Mouse (Mus musculus) urinary bladder, adult 18-20 months (tissue): ENCODE results near the gene Abhd10.
A peak's percentile ranks its signal among the peaks of the same experiment; 100 is the strongest.

Experiments
- DNase-seq, 2 experiments: peaks; one replicate each; pipeline ENCODE4 v3.0.0; 2022; ENCODE audit warnings: low spot score in 2 of 2, mixed read lengths in 2 of 2

Gene Abhd10

DNA sequence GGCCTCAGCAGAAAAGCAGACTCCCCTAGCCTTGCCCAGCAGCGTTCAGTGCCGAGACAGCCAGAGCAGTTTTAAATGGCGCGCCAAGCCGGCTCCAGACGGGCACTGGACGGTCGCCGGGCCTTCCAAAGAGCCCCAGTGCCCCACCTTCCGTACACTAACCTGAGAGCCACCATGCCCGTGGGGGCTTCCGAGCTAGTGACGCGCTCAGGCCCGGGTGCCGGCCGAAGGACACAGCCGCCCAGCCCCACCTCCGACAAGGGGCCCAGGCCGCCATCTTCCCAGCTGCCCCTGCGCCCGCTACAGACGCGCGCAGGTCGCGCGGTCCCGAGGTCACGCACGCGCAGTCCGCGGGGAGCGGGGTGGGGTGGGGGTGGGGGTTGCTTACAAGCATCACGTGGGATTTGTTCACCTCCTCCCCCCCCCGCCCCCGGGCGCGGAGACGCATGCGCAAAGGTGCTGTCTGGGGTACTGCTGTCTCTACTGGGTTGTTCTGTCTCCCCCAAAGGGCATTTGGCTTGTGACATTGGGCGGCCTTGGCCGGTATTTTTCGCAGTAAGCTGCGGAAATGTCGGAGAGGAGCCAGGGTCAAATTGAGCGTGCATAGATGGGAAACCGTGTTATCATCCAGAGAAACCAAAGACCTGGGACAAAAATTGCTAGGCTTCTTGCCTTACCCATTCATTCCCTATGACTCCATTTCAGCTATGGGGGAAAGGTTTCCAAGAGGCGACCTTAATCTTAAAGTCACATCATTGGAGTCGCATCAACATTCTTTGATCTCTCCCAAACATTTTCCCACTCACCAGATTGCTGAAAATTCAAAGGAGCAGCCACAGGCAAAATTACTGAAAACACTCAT lies at the start of gene Abhd10:
Gene Abhd10, minus strand, starts transcription at position 341 of the 862 bp plus-strand sequence.
- DNase-seq = peak; percentile 90 to 96

DNA sequence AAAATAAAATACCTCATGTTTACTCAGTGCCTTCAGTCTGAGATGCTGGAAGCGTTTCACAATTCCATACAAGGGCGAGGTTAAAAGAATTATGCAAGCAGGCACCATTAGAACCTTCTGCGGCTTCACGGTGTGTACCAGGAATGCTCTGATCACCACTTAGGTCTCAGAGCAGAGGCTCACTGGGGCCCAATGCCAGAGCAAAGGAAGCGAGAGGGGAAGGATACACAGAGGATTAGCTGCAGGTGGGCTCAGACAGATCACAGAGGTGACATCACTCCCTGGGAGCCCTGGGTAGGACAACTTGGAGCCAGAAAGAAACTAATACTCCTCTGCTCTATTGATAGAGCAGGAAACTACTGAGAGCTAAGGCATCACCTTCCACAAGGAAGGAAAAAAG lies 48.5 kb upstream of the Abhd10 start:
- no peak for DNase-seq

DNA sequence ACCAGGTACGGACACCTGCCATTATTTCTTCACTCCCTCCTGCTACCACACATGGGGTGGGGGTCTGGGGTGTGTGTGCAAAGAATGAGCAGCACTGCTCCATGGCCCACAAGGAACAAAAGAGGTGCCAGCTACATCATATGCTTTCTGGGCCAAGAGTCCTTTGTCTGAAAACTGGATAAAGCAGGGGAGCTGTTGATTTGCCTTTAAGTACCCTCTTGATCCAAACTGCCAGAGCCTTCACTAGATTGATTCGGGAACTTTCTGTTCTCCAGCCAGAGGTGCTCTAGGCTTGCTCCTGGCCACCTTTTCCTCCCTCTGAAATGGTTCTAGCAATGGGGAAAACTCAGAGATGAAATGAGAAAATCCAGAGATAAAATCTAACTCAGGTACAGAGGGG lies 46.6 kb upstream of the Abhd10 start:
- no peak for DNase-seq

DNA sequence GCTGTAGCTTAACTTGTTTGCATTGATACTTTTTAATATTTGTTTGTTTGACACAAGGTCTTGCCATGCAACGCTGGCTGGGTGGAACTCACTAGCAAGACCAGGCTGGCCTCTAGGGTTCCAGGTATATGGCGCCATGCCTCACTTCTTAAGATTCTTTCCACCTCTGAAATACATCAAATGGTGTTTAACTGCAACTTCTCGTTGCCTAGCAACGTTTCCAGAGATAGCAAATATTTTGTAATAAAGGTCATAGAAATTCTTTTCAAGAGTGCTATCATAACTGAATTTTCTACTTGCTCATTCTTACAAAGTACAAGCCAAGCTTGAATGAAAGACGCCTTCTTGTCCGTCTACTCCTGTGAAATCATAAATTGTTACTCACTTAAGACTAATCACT lies 44.9 kb upstream of the Abhd10 start:
- no peak for DNase-seq

DNA sequence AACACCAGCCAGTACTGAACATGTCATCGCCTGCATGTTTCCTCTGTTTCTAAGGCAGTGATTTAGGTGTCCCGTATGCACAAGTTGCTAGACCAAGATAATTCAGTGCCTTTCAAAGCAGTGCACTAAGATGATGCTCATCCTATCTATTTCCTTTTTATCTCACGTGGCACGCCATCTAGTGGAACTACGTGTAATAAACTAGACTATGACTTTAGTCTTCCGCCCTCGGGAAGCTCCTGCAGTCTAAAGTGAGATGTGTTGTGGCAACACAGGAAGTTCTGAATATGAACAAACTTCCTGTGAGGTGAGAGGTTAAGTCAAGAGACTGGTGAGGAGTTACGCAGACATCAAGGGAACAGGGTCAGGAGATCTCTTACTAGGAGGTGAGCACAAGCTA lies 43.9 kb upstream of the Abhd10 start:
- no peak for DNase-seq

DNA sequence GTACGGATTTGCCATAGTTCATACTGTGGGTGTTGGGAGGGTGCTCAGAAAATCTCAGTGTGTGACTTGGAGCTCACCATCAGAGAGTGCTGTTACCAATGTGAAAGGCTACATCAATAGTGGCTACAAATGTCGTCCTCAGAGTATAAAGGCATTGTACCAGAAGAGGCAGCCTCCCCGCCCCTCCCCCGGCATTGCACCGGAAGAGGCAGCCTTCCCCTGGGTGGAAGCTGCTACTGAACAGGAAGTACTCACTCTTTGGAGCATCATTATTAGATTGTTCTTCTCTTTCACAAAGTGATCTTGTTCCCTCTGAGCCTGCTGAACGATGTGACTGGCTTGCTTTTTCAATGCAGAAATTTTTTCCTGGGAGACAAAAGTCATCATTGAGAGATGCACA lies 37.2 kb upstream of the Abhd10 start:
- DNase-seq = no peak

DNA sequence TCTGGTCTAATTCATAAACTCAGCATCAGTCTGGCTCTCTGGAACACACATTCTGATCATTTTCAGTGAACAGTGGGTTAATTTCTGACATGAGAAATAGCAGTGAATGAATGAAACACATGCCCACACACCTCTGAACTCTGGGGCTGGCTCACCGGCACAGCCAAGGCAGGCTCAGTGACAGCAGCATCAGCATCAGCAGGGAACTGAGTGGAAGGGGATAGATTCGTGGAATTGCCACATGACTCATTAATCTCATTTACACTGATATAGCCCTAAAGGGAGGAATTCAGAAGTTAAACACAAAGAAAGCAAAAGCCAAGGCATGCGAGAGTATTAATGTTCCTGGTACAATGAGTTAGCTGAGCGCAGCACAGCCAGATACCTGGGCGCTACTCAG lies 32.1 kb upstream of the Abhd10 start:
- DNase-seq = no peak

DNA sequence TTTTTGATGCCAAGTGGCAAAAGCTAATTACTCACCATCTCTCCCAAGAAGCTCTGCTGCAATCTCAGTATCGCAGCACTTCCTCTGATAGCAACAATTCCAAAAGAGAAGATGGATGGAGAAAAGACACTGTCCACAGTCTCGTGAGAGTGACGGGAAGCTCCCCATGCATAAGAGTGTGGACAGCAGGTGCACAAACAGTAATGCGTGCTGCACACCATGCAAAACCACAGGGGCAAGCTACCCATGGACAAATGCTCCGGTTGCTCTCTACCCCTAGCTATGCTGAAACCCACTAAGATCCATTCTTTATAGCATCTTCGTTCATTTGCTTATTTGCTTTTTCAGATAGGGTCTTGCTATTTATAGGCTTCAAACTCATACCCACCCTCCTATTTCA lies 28.2 kb upstream of the Abhd10 start:
- no peak for DNase-seq

DNA sequence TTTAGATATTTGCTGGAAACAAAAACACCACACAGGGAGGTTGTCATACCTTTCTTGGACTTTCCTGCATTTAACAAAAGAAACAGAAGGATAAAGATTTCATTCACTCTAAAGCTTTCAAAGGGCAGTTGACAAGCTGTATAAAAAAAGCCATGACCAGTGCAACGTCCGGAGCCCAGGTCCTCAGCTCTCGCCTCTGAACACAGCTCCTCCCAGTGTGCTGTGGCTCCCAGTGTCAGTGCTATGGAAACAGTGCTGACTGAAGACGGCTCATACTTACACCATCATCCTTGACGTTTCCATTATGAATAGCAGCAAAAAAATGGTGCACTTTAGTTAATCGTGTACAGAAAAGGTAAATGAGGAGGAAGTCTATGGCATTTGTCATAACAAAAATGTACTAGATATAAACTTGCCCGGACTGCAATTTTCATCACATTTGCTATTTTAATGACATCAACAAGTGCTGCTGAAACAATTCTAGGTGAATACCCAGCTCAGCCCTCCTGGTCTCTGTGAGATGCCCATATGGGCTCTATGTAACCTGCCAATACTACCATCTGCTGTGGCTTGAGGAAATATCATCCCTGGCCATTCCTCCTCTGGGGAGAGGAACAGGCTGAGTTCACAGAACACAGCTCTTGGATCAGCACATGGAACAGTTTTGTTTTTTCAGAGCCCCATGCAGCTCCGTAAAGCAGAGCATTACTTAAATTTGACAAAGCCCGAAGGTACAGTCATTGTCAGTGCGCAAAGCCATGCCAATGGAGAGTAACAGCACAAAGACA lies 25.3 kb upstream of the Abhd10 start:
- DNase-seq = no peak

DNA sequence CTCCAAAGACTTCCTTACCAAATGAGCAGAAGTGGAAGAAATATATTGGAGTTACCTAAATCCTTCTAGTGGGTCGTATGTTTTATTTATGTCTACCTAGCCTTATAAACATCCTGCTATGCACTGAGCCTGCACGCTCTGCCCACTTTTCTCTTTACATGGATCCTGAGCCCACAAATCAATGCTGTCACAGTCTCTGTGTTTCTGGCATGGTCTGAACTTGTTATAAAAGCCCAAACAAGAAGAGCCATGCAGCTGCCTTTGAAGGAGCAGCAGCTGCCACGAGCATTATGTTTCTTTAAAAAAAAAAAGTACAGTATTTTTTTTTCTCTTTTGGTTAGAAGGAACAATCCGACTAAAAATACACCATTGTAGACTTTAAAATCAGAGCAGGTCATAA lies 24.7 kb upstream of the Abhd10 start:
- no peak for DNase-seq

DNA sequence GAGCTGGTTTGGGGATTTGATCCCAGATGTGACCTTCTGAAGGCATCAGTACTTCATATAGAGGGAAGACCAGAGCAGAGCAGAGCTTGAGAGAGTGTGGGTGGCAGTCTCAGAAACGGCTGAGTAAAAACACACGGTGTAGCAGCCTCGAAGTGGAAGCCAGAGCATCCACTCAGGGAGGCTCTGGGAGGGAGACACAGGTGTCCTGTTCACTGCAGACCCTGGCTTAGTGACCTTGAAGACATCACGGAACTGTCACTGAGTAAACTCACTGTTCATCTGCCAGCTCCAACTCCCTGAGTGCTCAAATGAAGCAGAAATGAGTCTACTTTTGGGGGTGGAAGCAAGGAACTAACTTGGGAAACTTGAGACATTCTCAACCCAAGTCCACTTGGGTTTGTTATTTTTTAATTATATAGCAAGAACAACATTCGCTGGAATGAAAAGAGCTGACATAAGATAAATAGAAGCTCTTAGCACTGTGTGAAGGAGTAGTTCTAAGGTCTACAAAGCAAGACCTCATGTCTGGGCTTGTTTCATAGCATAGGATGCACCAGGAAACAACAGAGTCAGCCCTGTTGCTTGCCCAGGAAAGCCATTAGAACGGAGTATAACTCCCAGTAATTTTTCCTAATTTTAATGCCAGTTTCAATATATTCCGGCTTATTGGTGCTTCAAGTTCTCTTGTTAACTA lies 23.2 kb upstream of the Abhd10 start:
- no peak for DNase-seq

DNA sequence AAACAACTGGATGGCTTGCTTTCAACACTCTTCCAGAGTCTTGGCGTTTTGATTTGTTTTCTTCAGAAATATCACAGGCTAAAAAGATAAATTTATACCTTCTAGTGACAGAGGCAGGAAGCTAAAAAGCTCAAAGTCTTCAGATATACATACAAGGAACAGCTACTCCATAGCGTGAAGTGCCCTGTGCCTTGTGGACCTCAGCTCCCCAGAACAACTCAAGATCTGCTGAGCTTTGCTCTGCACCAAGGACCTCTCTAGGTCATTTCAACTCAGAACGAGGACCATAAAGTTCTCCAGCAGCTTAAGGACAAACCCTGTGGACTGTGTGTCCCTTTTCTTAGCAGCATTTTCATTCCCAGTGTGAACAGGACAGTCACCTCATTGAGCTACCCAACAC lies 22.3 kb upstream of the Abhd10 start:
- no peak for DNase-seq

DNA sequence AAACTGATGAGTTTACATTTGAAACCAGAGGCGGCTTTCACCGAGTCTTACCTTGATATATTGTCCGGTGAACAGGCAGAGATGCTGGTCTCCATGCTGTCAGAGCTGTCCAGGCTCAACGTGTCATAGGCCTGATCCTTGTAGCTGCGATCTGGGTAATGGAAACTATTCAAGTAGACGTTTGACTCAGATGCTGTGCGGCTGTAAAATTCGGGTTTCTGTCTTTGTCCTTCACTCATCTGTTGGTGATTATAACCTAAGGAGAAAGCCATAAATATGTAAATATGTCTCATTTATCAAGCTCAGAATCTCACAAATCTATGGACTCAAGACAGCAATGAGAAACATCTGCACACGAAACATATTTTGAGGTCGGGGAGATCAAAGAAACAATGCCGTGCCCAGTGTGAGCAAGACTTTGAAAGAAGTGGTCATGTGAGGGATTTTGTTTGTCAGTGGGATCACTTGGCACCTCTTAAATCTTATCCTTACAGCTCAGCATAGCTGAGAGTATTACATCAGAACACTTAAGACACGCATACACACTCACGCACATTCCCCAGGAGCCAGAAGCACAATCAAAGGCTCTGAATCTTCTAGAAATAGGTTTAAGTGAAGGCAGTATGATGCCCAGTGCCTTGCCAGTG lies 20.2 kb upstream of the Abhd10 start:
- DNase-seq = no peak

DNA sequence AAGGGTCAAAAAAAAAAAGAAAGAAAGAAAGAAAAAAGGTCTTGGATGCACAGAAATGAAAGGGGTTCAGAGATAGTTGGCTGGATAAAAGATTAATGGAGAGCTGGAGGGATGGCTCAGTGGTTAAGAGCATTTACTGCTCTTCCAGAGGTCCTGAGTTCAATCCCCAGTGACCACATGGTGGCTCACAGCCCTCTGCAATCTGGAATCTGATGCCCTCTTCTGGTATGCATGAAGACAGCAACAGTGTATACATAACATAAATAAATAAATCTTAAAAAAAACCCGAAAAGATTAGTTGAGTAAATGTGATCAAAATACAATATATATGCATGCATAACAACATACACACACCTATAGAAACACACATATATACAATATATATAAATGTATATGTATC lies 18.7 kb upstream of the Abhd10 start:
- DNase-seq = no peak

DNA sequence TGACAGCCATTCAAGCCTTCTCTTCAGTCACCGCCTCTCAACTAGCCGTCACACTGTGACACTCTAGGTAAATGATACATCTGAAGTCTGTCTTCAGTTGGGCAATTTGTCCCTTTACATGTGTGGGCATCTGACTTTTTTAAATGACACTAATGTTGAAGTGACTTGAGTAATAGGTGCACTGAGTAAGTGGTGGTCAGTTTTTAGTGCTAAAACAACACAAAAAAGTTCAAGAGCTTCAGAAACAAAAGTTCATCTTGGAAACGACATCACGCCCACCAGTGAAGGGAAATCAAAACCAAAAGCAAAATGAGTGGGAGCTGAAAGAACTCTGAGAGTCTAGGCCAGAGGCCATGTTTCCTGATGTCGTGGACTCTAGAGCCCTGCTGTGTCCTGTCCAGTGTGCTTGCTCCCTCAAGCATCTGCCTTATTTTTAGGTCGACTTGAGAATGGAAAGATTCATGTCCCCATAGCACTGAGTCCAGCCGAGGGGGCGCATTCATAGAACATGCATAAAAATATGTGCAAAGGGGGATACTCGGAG lies 16.0 kb upstream of the Abhd10 start:
- no peak for DNase-seq

DNA sequence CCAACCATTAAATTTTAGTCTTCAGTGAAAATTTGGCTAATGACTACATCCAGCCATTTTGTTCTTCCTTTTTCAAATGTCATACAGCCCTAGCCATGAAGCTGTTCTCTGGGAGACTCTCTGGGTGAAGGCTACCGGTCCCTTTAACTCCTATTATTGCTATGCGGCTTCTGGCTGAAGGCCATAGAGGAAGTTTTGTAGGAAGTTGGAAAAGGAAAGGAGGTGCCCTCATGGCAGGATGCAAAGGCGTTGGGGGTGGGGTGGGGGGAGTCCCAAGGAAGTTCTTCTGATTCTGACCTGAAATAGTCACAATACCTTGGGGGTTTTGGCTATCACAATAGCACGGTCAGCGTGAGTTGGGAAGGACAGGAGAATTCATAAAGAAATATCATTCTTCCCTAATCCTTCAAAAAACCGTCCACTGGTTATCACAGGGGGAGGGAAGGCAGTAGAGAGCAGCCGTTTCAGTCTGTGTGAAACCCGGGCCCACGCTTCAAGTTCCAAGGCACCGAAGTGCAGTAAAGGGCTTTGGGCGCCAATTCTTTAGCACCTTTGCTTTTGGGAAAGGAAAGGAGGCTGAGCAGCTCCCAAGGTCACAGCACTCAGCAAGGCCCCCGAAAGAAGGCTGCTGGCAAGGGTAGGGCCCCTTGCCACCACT lies 14.8 kb upstream of the Abhd10 start:
- DNase-seq = no peak

DNA sequence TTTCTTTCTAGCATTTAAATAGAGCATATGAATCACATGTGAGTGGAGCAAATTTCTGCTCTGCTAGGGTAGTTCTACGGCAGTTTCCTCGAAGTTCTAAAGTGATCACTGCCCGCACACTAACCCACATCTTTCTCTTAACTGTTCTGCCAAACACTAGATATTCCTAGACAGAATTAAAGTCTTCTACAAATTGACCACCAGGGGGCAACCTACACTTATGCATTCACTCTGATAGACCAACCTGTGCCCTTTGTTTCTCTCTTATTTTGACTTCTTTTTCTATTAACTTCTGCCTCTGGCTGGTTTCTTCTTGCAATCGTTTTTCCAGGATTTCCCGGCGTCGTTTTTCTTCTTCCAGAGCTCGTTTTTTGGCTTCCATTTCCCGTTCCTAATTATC lies 14.1 kb upstream of the Abhd10 start:
- DNase-seq = no peak

DNA sequence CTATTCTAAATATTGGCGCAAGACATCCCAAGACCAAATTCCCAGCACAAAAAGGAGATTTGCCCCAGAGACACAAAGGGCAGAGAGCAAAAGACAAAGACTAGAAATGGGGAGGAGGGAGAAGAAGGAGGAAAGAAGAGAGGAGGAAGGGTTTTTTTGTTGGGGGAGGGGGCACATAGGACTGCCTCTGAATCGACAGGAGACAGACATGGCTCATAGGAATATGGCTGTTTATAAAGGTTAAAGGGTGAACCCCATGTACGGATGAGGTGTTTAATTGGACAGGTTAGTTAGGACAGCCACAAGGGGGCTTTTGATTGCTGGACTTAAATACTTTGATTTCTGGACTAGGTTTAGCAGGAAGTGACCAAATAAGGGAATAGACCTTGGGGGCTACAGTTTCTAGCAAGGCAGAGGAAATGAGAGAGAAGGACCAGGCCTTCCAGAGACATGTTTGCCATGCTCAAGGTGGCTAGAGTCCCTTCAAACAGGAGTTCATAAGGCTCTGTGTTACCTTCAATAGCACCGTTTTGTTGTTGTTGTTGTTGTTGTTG lies 913 bp upstream of the Abhd10 start:
- no peak for DNase-seq

DNA sequence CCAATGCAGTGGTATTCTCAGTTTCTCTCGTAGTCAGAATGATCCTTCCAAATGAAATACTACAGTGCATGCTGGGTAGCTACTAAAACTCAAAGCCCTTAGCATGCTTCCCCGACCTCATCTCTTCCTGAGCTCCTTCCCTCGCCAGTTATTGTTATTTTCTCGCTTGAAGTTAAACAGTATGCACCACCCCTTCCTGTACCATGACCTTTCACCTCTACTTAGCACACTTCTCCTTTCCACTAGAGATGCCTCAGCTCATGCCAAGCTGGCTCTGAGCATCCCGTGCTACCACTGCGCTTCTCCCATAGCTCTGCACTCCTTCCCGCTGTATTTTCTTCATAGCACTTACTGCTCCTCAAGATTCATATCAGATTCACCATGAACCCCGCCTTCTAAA lies 4.9 kb downstream of the Abhd10 start:
- no peak for DNase-seq

DNA sequence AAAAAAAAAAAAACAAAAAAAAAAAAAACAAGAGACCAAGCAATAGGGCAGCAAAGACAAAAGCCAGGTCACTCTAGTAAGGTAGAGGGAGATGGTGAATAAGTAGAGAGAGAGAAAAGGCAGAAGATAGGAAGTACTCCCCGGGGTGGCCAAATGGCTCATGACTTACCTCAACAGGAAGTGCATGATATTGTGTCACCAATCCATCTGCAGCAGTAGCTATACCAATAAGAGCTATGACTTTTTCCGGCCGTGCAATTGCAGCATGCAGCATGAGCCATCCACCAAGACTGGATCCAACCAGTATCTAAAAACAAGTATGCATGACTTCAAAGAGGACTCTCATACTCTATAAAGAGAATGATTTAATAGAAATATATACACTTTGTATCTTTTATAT lies 6.0 kb downstream of the Abhd10 start:
- no peak for DNase-seq

DNA sequence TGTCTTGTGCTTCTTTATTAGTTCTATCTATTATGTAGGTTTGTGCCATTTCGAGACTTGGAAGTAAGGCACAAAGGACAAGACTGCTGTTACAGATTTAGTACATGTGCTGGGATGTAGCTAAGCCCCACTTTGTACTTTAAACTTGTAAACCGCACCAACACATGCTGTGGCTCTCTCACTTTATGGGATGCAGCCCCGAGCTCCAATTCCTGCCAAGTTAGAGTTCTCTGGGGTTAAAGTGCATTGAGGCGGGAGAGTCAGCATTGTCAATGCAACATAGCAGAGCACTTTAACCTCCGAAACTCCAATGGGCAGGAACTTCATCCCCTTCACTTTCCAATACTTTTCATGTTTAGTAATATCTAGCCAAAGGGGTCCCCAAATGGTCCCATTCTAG lies 13.6 kb downstream of the Abhd10 start:
- DNase-seq = no peak
